Mouse (Mus musculus) gastrocnemius, postnatal 36 days (tissue): ENCODE data around the gene Cyp3a11. TPM values are rescaled to one million over a fixed set of nuclear protein-coding genes. Genes with fewer than 3 reads are reported as not detected.
"Not testable (repeated sequence)": the region's sequence is repeated elsewhere in the genome, so short reads cannot be mapped to it uniquely, and the experiment has no call there.

Experiments used
- DNase-seq, 2 experiments: peaks; one replicate each; pipeline ENCODE4 v3.0.0; 2022
- intact Hi-C: fragments of 180-260 bp; cut with DNase I; formaldehyde crosslinking; loops from one replicate; pipeline ENCODE4 v1.15.1; 2025
- long read RNA-seq, 2 experiments: library from polyadenylated mRNA; stranded (forward); transcript quantifications; one replicate each; pipeline ENCODE4 v2.0.0; 2021
- total RNA-seq, 2 experiments: library from RNA; stranded (reverse); gene quantifications; 2 replicates each; pipeline ENCODE4 v1.2.3; 2021

Cyp3a11 gene
- total RNA-seq: under 1 TPM in 1 of 2 experiments, not detected in 1; 0.38 TPM
- long read RNA-seq, experiment 1: 0 reads
- long read RNA-seq, experiment 2: 0 reads

- DNase-seq: no peak
- intact Hi-C loops: no loop called here
Measured at GRCm38 (mm10) chr5:145879688-145880087, at the start of gene Cyp3a11. Cyp3a11 (minus strand) TSS chr5:145879964.

GRCm38 (mm10) chr5:145912912-145913311 is 33.1 kb upstream of the Cyp3a11 start:
- DNase-seq: no peak
- intact Hi-C loops: no loop called here

GRCm38 (mm10) chr5:145911781-145912180 is 32.0 kb upstream of the Cyp3a11 start:
- intact Hi-C loops: no loop called here
- no peak for DNase-seq

- intact Hi-C loops, DNase-seq: not testable (repeated sequence)
Measured at GRCm38 (mm10) chr5:145906937-145907336, 27.2 kb upstream of the Cyp3a11 start.

- no peak for DNase-seq
- intact Hi-C loops: no loop called here
Measured at GRCm38 (mm10) chr5:145904535-145904934, 24.8 kb upstream of the Cyp3a11 start.

GRCm38 (mm10) chr5:145903349-145903748 is 23.6 kb upstream of the Cyp3a11 start:
- intact Hi-C loops: no loop called here
- no peak for DNase-seq

GRCm38 (mm10) chr5:145900436-145900990 is 20.7 kb upstream of the Cyp3a11 start:
- DNase-seq: no peak
- intact Hi-C loops: no loop called here

- DNase-seq: no peak
- intact Hi-C loops: no loop called here
Measured at GRCm38 (mm10) chr5:145897271-145897670, 17.5 kb upstream of the Cyp3a11 start.

- intact Hi-C loops: no loop called here
- DNase-seq: no peak
Measured at GRCm38 (mm10) chr5:145881207-145881606, 1.4 kb upstream of the Cyp3a11 start.

- DNase-seq, intact Hi-C loops: not testable (repeated sequence)
Measured at GRCm38 (mm10) chr5:145867433-145867832, 12.3 kb downstream of the Cyp3a11 start.

GRCm38 (mm10) chr5:145805796-145806195 is 74.0 kb downstream of the Cyp3a11 start, which contains the start of gene Cyp3a44:
Cyp3a44 (minus strand) TSS chr5:145805874.
- intact Hi-C loops, DNase-seq: not testable (repeated sequence)

Other genes starting within 250 kb of the Cyp3a11 start
- not detected for gene Cyp3a41a, start 159.8 kb downstream of the Cyp3a11 start, total RNA-seq
- not detected for gene Cyp3a44, start 74.1 kb downstream of the Cyp3a11 start, total RNA-seq
- gene Cyp3a25, start 129.7 kb upstream of the Cyp3a11 start, total RNA-seq: under 1 TPM in 1 of 2 experiments, not detected in 1; 0.18 TPM
- not detected for gene Cyp3a59, start 199.3 kb upstream of the Cyp3a11 start, total RNA-seq